Mouse (Mus musculus) E14TG2a.4 (cell line): ENCODE results near the gene Itch.
"Not testable (repeated sequence)": the region's sequence is repeated elsewhere in the genome, so short reads cannot be mapped to it uniquely, and the experiment has no call there.

ENCODE experiments used
- H3K27me3 ChIP-seq: 2 replicates; pipeline ENCODE4 v1.6.1; 2014; ENCODE audit warnings: low read length, control low read depth; ENCODE audit not compliant: insufficient read depth
- H3K36me3 ChIP-seq: 2 replicates; pipeline ENCODE4 v1.6.1; 2014; ENCODE audit warnings: low read length, control low read depth; ENCODE audit not compliant: insufficient read depth
- H3K4me1 ChIP-seq: replicated peaks from 2 replicates; pipeline ENCODE4 v1.6.1; 2014; ENCODE audit warnings: low read depth, low read length, control low read depth
- H3K4me3 ChIP-seq: replicated peaks from 2 replicates; pipeline ENCODE4 v1.5.1; 2014; ENCODE audit warnings: mild to moderate bottlenecking, low read length
- H3K9me3 ChIP-seq: 2 replicates; pipeline ENCODE4 v1.6.1; 2014; ENCODE audit warnings: low read length, control low read depth
- CTCF ChIP-seq: conservative IDR thresholded peaks from 2 replicates; pipeline ENCODE4 v1.5.1; 2014; ENCODE audit warnings: low read length
- NANOG ChIP-seq: IDR thresholded peaks from 2 replicates; pipeline ENCODE4 v1.6.1; 2014; ENCODE audit warnings: borderline replicate concordance, low read length, mixed read lengths
- POU5F1 ChIP-seq: IDR thresholded peaks from 2 replicates; pipeline ENCODE4 v1.6.1; 2014; ENCODE audit warnings: low read length, borderline replicate concordance

Gene Itch

DNA sequence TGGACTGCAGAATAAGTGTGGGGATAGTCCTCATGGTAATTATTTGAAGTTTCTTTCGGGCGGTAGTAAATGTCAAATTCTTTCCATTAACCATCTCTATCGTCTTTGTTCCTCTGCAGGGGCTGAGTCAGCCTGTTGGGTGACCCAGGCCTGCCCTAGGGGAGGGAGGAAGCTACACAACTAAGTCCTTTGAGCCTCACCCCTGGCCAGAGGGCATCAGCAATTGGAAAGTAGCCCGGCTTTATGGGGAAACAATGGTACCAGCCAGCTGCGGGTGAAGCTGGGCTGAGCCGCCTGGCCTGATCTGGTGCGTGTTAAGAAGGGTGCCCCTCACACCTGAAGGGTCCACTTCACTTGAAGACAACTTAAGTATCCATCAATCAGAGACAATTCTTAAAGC, 33.9 kb upstream of the Itch start:
- H3K9me3 ChIP-seq, result peaks cover 13% of the 10 kb centered on the region
- no peak for TF ChIP-seq CTCF
- no peak for TF ChIP-seq POU5F1
- TF ChIP-seq NANOG, result no peak
- H3K36me3 ChIP-seq, result no peaks in the 10 kb centered on the region
- H3K27me3 ChIP-seq, result no peaks in the 10 kb centered on the region
- H3K4me3 ChIP-seq, result no peak overlapping the region
- H3K4me1 ChIP-seq, result peaks cover 36% of the 10 kb centered on the region

DNA sequence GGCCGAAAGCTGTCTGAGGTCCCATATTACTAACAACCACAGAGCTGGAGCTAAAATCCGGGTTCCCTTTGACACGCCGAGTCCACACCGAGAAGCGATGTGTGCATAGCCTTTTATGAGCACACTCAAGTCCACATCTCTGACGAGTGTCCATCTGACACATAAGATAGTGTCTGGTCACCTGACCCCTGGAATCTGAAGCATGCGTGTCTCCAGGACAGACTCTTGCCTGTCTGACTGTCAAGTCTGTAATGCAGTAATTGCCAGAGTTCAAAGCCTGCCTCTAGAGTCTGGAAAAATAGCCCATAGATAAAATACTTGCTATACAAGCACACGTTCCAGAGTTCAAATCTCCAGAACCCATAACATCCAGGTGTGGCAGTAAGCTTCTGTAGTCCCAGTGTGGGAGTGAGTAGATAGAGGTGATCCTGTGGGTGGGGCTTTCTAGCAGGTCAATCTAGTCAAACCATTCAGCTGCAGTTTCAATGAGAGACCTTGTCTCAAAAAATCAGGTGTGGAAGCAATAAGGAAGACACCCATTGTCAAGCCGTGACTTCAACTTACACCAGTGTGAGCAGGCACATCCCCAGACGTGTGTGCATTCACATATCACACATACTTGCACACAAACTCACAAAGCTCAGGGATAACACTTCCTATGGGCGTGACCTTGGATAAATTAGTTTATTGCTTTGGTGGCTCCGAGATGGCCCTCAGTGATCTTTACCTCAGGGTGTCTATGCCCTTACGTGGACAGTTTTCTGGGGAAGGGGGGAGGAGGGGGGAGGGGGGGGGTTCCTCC, 33.1 kb upstream of the Itch start:
- H3K9me3 ChIP-seq, result peaks cover 13% of the 10 kb centered on the region
- peaks cover 43% of the 10 kb centered on the region for H3K4me1 ChIP-seq
- H3K36me3 ChIP-seq, result no peaks in the 10 kb centered on the region
- H3K4me3 ChIP-seq, result no peak overlapping the region
- H3K27me3 ChIP-seq, result no peaks in the 10 kb centered on the region
- TF ChIP-seq NANOG (no peak), POU5F1 (no peak), CTCF (no peak)

DNA sequence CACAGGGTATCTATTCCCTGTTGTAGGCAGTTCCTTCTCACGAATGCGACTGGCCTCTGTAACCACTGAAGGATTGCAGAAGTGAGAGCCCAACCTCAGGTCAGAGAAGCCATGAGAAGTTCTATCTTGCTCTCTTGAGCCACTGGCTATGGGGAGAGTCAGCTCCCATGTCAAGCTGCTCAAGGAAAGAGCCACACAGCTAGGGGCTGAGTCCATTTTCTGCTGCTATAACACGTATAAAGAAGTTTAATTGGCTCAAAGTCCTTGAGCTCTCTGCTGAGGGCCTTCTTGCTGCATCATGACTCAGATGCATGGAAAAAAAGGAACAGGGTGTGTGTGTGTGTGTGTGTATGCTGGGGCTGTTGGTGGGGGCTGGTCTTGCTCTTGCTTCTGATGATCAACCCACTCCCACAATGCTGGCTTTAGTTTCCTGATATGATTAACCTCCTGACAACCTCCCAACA, 32.5 kb upstream of the Itch start:
- peaks cover 13% of the 10 kb centered on the region for H3K9me3 ChIP-seq
- peaks cover 47% of the 10 kb centered on the region for H3K4me1 ChIP-seq
- H3K27me3 ChIP-seq, result no peaks in the 10 kb centered on the region
- no peak overlapping the region for H3K4me3 ChIP-seq
- no peaks in the 10 kb centered on the region for H3K36me3 ChIP-seq
- TF ChIP-seq NANOG, result no peak

DNA sequence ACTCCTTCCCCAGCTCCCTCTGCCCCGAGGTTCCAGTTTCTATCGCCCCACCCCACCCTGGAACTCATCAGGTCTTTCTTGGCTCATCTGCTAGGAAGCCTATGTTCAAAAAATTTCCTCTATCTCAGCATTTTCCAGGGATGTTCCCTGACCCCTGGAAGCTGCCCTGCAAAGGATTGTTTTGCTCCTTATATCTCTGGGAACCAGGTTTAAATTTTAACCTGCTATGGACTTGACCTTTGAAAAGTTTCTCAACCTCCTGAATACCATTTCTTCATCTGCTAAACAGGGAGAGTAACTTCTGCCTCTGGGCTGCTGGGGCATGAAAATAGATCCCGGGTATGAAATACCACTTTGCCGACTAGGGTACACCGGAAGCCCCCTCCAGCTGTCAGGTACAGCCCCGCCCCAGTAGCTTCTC, 31.5 kb upstream of the Itch start:
- Histone ChIP-seq H3K4me1 (peaks cover 55% of the 10 kb centered on the region), H3K4me3 (0 out of 2 replicates have a peak overlapping the region, but pooled peaks have one; percentile 6), H3K27me3 (no peaks in the 10 kb centered on the region), H3K9me3 (peaks cover 13% of the 10 kb centered on the region), H3K36me3 (no peaks in the 10 kb centered on the region)
- TF ChIP-seq NANOG (no peak), CTCF (no peak), POU5F1 (no peak)

DNA sequence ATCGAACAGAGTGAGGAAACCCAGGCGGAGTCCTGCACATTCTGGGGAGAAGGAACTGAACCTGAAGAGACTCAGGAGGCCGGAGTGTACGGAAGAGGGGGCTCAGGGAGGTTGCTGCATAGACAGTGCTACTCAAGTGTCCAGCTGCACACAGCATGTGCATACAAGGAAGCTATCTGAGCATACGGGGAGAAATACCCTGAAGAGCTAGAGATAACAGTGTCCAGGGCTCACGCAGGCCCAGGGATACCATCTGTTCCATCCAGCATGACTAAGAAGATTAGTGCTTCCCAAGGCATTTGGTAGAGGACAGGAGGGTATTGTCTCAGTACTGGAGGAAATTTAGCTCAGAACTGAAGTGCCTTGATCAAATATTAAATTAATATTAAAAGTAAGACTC, 29.7 kb upstream of the Itch start:
- Histone ChIP-seq H3K9me3 (0 out of 2 replicates have a peak, but pooled peaks cover 2% of the 10 kb centered on the region), H3K4me1 (peaks cover 69% of the 10 kb centered on the region), H3K4me3 (no peak overlapping the region), H3K36me3 (no peaks in the 10 kb centered on the region), H3K27me3 (no peaks in the 10 kb centered on the region)
- TF ChIP-seq NANOG (no peak), POU5F1 (no peak), CTCF (no peak)

DNA sequence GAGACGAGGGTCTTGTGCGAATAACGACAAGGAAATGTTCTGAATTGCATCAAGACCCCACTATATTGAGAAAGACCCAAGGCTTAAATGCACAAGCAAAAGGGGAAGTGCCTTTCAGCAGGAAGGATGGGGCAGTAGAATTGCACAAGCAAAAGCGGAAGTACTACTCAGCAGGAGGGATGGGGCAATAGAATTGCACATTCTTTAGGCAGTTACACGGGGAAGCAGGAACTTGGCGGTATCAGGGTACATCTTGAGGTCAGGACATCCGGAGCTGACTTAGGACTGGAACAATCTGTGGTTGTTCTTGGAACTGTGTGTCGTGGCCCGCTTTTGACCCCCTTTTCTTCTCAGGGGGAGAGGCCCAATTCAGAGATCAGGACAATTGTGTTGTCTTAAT, 26.0 kb upstream of the Itch start:
- H3K4me3 ChIP-seq, H3K27me3 ChIP-seq, H3K36me3 ChIP-seq, H3K9me3 ChIP-seq: not testable (repeated sequence)
- H3K4me1 ChIP-seq, result peaks cover 41% of the 10 kb centered on the region
- peak; percentile 20; the same call in 1 of the 2 replicates for TF ChIP-seq NANOG

DNA sequence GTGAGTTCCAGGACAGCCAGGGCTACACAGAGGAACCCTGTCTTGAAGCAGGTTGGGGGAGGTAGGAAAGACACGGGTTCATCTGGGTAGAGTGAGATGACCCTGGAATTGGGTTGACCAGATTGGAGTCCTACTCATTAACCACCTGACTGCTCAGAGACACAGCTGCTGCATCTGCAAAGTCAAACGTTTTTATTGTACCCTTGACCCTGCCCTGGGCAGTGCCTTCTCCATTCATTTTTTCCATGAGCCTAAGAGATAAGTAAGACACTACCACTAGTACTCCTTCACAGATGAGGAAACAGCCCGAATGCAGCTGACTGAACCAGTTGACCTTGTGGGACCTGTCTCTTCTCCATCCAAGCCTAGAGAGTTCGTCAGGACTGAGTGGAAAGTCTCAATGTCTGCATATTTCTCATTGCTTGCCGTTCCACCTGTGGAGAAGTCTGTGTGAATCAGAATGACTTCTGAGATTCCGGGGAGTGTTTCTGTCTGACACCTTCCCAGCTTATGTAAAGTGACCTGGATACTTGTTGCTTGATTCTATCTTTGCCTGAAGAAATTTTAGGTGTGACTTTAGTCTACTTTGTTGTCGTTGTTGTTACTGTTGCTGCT, 18.0 kb upstream of the Itch start:
- H3K4me1 ChIP-seq, result peaks cover 23% of the 10 kb centered on the region
- no peaks in the 10 kb centered on the region for H3K27me3 ChIP-seq
- H3K36me3 ChIP-seq, result no peaks in the 10 kb centered on the region
- no peak overlapping the region for H3K4me3 ChIP-seq
- H3K9me3 ChIP-seq, result peaks cover 11% of the 10 kb centered on the region
- peak; percentile 57; the same call in 1 of the 2 replicates for TF ChIP-seq NANOG
- TF ChIP-seq CTCF, result no peak
- 0 out of 2 replicates have a peak, but pooled peaks have one; percentile 39 for TF ChIP-seq POU5F1

DNA sequence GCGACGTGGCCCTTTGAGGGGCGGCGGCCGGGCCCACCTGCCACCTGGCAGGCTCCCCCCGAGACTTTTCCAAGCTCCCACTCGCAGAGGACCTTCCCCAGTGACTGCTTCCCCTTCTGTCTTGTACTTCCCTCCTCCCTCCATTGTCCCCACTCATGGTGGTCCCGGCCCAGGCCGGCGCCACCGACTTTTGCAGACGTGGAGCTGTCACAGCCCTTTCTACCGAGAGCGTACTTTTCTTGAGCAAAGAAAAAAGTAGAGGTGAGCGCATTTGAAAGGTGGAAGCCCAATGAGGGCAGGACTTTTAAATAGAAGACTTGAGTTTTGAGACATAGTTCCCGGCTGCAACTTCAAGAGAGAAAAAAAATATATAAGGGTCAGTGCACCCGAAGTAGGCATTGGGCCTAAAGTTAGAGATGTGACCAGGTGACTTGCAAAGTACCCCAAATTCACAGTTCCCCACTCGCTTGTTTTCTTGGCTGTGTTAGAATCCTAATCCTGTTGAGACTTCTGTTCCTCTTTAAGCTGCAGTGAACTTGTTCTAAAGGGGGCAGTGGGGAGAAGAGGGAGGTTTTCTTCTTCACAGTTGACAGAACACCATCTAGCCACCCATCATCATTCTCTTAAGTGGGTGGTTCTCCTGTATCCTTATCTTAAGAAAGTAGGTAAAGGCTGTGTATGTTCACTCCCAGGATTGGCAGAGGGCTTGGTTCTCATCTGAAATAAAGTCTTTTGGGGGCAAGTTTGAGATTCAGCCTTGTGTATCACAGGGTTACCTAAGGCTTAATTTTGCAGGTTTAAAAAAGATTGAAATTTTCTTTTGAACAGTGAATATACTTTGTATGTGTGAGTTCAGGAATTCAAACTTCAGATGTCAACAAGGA, 910 bp downstream of the Itch start:
- Histone ChIP-seq H3K4me1 (peaks cover 32% of the 10 kb centered on the region), H3K9me3 (no peaks in the 10 kb centered on the region), H3K4me3 (peak overlapping the region; percentile 96), H3K27me3 (no peaks in the 10 kb centered on the region), H3K36me3 (peaks cover 29% of the 10 kb centered on the region)
- TF ChIP-seq CTCF, result no peak
- no peak for TF ChIP-seq POU5F1
- no peak for TF ChIP-seq NANOG
